Mouse (Mus musculus) limb, embryonic 11.5 days (tissue): ENCODE data around the gene Cpe. TPM values are rescaled to one million over a fixed set of nuclear protein-coding genes. Genes with fewer than 3 reads are reported as not detected.

ENCODE experiments used
- polyA plus RNA-seq: library from polyadenylated mRNA; unstranded; fragments of >200 nt; fragmentation: Nextera tagmentation; extraction: Ambion mirVana; gene quantifications from 2 replicates; pipeline ENCODE4 v1.2.1, GENCODE M21; 2014

Cpe gene
- polyA plus RNA-seq, 1 experiment from 2014 or later = 124 TPM

Other genes with a start within 250 kb of the Cpe start
- 123 and 135 TPM in 2 replicates for gene Msmo1, start 40.7 kb upstream of the Cpe start, polyA plus RNA-seq
- 10.4 and 12.0 TPM in 2 replicates for gene Klhl2, start 157.0 kb upstream of the Cpe start, polyA plus RNA-seq